Mouse (Mus musculus): ENCODE data around the gene Gm5089.

The Gm5089 gene

DNA sequence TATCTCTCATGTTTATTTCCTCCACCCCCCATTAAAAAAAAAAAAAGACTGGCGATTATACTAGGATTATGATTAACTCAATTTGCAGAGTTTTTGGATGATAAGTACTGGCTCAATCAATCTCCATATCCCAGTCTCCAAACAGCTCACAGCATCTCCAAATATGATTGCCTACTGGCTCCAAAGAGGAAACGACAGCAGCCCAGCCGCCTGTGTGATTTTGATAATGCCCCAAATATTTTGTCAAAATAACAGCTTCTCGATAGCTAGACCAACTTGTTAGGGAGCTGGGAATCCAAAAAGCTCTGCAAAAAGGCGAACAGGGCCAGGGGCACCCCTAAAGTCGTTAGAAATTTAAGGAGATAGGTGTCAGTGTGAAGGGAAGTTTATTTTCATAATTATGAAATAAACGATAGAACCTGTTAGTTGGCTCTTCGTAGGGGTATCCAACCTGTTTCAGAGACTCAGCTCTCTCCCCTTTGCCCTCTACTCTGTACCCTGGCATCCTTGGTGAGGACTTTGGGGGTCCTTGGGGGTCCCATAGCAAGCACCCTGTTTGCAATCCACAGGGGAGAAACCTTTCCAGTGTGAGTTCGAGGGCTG, 27.2 kb upstream of the Gm5089 start:
- in situ Hi-C loops (cut with MseI, MboI), result no loop called here

DNA sequence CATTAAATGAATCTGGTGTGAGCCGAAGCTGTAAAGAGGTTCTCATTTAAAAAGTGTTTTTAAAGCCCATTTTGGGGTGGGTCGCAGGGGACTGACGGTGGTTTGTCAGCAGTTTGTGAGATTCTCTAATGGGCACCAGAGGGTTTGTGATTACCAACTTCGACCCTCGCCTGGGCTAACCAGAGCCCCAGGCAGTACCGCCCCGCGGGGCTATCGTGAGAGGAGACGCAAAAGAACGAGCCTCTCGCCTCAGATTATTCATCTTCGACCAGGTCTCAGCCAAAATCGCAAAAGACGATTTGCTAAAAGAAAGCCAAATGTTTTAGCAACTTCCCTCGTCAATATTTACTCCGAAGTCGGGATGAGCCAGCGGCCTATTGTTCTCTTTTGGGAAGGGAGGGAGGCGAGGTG, 26.4 kb upstream of the Gm5089 start:
- in situ Hi-C loops (cut with MseI, MboI), result no loop called here

DNA sequence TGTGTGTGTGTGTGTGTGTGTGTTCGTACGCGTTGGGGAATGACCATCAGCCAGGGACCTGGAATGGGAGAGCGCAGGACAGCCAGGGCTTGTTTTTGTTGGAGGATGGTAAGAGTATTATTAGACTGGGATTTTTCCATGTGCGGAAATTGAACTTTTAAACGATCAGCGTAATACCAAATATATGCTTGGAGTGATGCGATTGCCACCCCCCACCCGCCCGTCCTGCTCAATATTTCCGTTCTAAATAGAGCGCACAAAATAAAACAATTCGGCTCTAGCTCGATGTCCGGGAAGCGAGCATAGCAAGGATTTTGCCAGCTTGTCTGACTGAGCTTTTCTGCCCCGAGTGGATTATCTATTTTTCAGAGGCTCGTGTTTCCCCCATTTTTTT, 25.9 kb upstream of the Gm5089 start:
- in situ Hi-C loops (cut with MseI, MboI), result no loop called here

DNA sequence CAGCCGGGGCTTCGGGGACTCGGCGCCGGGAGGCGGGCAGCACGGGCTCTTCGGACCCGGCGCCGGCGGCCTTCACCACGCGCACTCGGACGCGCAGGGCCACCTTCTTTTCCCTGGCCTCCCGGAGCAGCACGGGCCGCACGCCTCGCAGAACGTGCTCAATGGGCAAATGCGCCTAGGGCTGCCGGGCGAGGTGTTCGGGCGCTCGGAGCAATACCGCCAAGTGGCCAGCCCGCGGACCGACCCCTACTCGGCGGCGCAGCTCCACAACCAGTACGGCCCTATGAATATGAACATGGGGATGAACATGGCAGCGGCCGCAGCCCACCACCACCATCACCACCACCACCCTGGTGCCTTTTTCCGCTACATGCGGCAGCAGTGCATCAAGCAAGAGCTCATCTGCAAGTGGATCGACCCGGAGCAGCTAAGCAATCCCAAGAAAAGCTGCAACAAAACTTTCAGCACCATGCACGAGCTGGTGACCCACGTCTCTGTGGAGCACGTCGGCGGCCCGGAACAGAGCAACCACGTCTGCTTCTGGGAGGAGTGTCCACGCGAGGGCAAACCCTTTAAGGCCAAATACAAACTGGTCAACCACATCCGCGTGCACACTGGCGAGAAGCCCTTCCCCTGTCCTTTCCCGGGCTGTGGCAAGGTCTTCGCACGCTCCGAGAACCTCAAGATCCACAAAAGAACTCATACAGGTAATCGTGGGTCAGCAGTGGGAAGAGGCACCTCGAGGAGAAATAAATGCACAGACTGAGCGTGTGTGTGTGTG, 25.3 kb upstream of the Gm5089 start:
- in situ Hi-C loops (cut with MseI, MboI), result no loop called here

DNA sequence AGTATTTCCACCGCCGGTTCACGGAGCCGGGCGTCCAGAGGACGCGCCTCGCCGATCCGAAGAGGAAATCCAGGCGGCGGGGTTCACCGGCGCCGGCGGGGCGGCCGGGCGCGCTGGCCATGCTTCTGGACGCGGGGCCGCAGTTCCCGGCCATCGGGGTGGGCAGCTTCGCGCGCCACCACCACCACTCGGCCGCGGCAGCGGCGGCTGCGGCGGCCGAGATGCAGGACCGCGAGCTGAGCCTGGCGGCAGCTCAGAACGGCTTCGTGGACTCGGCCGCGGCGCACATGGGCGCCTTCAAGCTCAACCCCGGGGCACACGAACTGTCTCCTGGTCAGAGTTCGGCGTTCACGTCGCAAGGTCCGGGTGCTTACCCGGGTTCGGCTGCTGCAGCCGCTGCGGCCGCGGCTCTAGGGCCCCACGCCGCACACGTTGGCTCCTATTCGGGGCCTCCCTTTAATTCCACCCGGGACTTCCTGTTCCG, 24.7 kb upstream of the Gm5089 start:
- in situ Hi-C loops (cut with MseI, MboI), result no loop called here

DNA sequence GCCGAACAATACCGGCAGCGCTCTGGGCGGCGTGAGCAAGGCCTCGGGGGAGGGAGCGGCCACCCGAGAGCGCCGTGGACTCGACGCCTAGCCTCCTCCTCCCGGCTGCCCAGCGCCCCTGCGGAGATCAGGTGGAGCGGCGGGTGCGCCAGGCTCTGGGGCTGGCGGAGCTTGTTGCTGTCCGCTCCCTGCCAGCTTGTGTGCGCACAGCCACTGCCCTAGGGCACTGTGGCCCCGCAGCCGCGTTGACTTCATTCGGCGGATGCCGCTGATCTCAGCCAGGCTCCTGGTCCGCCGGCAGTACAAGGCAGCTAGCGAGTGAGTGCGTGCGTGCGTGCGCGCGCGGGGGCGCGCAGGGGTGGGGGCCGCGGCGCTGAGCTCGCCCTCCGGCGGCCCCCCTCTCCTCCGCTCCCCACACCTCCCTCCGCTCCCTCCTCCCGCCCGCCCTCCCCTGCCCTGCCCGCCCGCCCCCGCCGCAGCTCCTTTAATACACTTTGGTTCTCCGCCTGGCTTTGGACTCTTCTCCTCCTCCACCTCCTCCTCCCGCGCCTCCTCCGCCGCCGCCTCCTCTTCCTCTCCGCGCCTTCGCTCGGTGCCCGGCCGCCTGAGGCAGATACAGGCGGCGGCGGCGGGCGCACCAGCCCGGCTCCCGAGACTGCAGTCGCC, 24.1 kb upstream of the Gm5089 start, which contains the start of gene Zic2:
TSS of gene Zic2 (plus strand) at position 545 of the 666 bp plus-strand sequence.
- in situ Hi-C loops (cut with MseI, MboI), result no loop called here

DNA sequence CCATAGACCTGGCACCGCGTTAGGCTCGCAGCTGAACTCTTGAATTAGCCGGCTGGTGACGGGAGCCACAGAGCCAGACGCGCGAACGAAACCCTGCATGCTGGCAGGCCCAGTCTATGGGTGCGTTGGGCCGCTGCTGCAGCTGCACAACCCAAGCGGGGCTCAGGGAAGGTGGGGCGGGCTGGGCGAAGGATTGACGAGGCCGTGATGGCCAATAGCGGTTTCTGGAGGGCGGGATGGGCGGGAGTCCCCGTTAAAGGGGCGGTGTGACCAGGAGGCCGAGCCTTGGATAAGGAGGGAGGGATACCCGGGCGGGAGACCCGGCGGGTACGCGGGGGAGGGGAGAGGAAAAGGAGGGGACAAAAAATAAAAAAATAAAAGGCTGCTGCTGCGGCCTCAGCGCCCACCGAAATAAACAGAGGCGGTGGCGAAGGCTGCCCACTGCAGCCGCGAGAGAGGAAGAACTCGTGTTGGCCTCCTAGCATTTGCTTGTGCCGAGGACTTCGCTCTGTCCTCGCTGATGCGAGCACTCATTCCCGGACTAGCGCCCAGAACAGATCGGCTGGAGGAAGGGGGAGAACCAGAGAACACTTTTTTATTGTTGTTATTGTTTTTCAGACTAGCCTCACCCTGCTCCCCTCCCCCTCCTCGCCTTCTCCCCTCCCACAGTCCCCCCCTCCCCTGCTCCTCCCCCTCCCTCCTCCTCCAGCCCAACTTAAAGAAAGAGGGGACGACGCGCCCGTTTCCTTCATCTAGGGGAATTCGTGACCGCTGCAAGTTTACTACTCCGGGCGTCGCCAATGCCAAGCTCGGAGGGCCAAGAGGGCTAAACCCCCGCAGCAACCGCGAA, 23.4 kb upstream of the Gm5089 start:
- in situ Hi-C loops (cut with MseI, MboI), result no loop called here

DNA sequence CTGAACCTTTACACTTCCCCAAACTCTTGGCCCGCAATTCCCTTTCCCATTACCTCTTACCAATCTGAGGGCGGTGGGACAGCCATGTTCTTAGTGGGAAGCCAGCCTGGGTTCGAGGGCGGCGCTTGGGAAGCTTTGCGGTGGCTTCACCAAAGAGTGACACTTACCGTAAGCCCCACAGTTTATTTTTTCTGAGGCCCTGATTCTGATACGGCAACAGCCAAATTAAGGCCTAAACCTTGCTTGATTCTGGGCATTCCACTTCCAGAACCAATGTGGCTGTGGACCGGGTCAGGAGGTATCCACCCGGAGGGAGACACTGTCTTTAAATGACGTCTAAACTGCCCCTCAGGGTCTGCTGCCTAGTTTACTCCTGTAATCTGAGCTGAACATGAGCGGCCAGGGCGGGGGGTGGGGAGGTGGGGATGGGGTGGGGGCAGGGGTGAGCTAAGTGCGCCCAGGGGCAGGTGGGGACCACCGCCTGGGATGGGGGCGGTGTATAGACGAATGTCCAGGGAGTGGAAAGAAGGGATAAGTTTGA, 22.4 kb upstream of the Gm5089 start:
- in situ Hi-C loops (cut with MseI, MboI), result no loop called here

DNA sequence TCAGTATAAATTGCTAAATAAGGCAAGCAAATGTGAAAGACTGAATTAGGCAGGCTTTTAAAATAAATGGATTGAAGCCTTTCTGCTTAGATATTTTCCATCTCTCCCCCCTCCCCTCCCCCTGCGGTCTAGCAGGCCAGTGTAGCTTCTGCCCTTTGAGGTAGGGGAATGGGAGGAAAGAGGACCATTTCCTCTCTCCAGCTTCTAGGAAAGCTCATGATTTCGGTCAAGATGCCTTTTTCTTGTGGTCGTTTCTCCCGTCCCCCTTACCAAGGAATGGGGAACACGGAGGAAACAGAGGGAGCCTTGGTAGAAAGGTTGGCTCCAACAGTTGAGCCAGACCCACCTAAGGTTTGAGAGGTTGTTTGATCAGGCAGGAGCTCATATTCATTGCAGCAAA, 21.7 kb upstream of the Gm5089 start:
- in situ Hi-C loops (cut with MseI, MboI), result no loop called here

DNA sequence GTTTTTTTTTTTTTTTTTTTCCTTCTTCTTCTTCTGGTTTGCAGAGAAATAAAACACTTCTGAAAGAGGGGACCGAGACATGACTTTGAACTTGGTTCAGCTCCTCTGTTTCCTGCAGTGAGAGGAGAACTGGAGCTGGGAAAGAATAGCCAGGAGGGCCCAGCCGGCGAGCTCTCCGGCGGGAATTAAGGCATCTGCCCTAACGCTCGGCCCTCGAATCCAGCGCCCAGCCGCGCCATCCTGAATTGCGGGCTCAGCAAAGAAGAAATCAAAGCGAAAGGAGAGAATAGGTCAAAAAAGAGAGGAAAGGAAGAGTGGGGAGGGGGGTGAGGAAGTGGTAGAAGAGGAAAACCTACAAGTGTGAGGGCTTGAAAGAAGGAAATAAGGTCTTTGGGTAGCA, 21.2 kb upstream of the Gm5089 start:
- in situ Hi-C loops (cut with MseI, MboI), result no loop called here

DNA sequence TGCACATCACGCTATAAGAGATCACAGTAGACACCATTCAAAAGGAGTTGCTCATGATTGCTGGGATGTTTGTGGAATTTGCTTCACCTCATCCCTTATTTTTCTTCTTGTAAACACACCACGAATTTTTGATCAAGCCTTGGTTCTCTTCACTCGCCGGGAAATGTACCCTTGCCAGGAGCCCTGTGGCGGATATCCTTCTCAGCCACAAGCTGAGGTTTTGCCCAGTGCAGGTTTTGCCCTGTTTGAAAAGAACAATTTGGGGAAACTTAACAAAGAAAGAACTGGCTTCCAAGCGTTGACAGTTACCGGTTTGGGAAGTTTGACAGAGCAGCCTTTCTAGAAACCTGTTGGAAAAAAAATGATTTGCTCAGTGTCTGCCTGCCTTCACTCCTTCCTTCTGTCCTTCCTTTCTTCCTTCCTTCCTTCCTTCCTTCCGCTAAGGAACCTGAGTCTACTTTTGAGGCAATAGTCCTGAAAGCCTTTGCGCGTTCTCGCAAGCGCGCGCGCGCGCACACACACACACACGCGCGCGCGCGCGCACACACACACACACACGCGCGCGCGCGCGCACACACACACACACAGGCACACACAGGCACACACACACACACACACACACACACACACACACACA, 20.7 kb upstream of the Gm5089 start:
- in situ Hi-C loops (cut with MseI, MboI), result no loop called here

DNA sequence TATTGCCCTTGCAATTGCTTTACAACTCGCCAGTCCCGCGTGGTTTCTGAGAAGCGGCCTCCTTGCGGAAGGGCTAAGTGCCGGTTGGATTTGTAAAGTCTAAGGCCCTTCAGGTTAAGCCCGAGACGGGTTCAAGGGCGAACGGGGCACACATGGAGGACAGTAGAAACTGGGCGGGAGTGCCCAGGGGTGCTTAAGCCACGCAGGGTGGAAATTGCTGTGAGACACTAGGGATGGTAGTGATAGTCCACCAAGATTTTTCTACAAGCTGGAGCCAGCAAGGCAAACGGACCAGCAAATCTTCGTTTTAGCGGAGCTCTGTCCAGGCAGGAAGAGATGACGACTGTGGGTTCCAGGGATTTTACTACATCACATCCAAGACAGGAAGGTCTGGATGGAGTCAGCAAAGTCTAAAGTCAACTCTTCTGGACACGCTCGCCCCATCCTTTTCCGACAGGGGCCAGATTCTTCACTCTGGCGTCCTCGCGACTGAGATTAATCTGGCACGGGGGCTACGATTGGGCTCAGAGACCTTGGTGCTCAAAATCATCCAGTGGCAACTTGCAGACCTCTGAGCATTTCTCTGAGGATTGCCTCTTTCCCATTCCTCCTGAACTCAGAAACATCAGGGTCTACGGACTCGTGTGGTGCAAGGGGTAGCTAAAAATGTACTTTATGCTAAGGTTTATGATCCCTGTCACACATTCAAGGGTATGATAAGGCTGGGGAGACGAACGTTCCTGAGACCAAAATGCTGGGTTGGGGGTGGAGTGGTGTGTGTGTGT, 18.2 kb upstream of the Gm5089 start:
- in situ Hi-C loops (cut with MseI, MboI), result no loop called here

DNA sequence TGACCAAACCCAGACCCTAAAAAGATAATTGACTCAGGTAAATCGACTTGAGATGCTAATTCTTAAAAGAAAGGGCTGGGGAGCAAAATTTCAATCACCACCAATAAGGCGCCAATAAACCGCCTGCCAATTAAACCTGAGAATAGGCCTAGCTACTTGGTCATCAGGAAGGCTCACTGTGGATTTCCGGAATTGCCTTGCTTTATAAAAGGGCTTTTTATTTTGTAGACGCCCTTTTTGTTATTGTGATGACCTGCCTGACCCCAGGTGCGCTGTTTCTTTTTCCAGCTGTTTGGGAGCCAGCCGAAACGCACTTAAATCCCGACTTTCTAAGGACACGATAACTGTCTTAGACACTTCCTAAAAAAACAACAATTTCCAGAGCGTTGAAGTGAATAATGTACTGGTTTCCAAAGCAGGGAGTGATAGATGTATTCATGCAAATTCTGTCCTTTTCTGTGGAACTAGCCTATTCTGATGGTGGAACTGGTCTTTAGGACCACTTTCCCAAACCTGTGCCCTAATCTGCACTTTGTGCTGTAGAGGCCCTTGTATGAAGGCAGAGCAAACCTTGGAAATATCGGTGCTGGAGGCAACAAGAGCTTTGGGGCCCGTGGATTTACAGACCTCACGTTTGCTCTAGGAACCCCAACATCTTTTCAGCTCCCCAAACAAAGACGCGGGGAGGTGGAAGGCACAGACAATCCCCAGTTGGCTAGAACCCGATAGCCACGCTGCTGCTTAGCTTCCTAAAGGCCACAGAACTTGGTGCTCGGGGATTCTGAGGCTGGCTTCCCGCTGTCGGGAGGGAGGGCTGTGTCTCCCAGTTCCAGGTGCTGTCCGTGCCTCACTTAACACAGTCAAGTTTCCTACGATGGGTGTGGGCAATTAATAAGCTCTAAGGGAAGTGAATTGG, 17.3 kb upstream of the Gm5089 start:
- in situ Hi-C loops (cut with MseI, MboI), result no loop called here

DNA sequence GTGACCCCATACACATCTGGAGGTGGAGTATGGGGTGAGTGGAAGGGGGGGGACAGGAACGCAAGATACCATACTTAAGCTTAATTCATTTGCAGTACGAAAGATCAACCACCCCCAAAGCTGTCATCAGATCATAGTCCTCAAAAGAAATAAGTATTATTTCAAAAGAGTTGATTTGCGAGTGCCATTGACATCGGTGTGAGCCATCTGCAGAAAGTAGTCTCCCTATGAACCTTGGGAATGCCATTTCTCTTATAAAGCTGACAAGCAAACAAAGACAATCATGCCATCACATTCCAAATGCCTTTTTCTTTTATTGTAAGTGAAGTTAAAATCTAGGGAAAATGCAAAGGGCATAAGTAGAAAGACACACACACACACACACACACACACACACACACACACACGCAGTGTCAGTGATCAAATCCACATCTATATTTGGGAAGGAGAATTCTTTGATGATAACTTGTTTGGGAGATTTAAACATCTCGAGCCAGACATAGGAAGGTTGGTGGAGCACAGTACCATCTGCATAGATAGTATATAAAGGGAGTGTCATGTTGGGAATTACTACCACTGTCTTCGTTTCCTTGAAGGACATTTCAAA, 15.9 kb upstream of the Gm5089 start:
- in situ Hi-C loops (cut with MseI, MboI), result no loop called here

DNA sequence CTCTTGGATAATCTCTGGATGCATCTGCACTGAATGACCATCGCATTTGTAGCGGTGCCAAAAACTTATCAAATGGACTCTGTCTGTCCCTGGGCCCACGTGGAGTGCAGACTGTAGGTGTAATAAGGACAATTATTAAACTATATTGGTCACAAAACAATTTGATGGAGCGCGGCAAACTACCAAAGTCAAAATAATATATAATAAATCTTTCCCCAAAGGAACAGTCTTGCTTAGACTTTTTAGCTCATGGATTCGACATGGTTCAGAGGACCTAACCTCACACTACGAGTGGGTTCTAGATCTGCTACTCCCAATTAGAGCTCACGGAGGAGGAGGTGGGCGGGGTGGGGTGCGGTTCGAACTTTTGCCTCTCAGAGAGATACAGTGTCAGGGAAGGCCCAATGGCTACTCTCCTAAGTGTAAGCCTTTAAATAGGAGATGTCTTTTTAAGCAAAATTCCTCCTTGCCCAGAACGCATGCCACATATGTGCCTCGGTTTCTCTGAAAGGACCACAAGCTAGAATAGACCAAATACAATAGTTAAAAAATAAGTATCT, 15.1 kb upstream of the Gm5089 start:
- in situ Hi-C loops (cut with MseI, MboI), result no loop called here

DNA sequence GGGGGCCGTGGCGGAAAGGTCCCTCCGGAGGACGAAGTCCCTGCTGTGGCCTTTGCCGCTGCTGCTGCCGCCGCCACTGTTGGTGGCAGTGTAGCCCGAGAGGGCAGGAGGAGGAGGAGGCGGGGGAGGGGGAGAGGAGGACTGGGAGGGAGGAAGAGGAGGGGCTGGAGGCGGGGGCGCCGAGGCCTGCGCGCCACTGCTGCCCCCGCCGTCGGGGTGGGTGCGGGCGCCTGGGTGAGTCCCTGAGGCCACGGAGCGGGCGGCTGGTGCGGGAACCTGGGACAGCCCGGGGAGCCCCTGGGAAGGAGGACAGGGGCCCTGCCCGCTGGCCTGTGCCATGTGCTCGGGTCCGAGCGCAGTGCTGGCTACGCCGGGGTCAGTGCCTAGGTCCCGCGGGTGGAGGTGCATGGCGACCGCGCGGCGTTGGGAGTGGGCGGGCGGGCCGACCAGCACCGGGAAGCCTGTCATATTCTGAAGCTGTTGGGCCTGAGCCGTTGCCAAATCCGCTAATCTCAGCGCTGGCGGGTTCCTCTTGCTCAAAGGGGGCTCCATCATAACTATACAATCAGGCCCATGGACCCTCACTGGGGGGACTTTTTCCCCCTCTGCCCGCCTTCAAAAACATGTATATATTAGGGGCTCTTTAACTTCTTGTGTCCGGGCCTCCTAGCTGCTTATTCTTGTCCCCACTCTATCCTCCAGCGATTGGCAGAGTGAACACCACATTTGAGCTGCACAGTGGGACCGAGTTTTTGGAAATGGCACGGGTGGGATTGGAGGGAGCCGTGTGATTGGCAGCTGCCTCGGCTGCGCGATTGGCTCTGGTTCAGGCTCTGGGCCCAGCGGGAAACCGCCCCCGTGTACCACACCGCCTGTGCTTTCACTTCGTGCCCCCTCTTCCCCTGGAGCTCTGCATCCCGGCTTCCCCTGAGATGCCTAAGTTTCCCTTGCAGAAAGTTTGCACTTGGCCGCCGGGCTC, 14.1 kb upstream of the Gm5089 start, which contains the start of gene Zic5:
TSS of gene Zic5 (minus strand) at position 915 of the 979 bp plus-strand sequence.
- in situ Hi-C loops (cut with MseI, MboI), result no loop called here

DNA sequence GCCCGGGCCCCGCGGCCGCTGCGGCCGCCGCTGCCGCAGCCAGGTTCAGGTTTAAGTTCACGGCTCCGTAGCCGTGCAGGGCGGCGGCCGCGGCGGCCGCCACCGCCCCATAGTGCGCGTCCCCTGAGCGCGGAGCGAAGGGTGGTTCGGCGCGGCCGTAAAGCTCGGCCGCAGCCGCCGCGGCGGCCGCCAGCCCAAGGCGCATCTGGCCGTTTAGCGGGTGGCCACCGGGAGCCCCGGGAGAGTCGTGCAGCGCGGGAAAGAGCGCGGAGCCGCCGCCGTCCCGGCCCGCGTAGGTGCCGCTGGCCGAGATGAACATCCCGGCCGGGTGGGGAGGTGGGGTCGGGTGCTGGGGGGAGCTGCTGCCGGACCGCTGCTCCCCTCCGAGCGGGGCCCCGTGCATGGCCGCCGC, 13.4 kb upstream of the Gm5089 start:
- in situ Hi-C loops (cut with MseI, MboI), result no loop called here

Measured in mouse trophoblast stem cell (cell line).